Mouse (Mus musculus) intestine, postnatal 0 days (tissue): Measurements from ENCODE around the gene Gm38392. TPM values are rescaled to one million over a fixed set of nuclear protein-coding genes. Genes with fewer than 3 reads are reported as not detected.
A peak's percentile ranks its signal among the peaks of the same experiment; 100 is the strongest.

ENCODE experiments used
- ATAC-seq: fragments of 200-750 bp; cut with Nextera tagmentation; 2 replicates; pipeline ENCODE4 v1.8.0; 2017; ENCODE audit warnings: mild to moderate bottlenecking, moderate TSS enrichment, moderate library complexity
- H3K27ac ChIP-seq: fragments of 300-500 bp; sonication (generic); 2 replicates; pipeline ENCODE4 v1.5.1; 2014; ENCODE audit warnings: mild to moderate bottlenecking, low read depth, low read length, moderate library complexity
- H3K27me3 ChIP-seq: fragments of 300-500 bp; sonication (generic); replicated peaks from 2 replicates; pipeline ENCODE4 v1.6.1; 2014; ENCODE audit warnings: low read length, mixed read lengths; ENCODE audit not compliant: control insufficient read depth, insufficient read depth
- H3K36me3 ChIP-seq: fragments of 300-500 bp; sonication (generic); 2 replicates; pipeline ENCODE4 v1.6.1; 2014; ENCODE audit warnings: mild to moderate bottlenecking, moderate library complexity; ENCODE audit not compliant: control insufficient read depth, insufficient read depth
- H3K4me1 ChIP-seq: fragments of 300-500 bp; sonication (generic); replicated peaks from 2 replicates; pipeline ENCODE4 v1.6.1; 2014; ENCODE audit warnings: antibody characterized with exemption, low read length, mixed read lengths; ENCODE audit not compliant: control insufficient read depth, insufficient read depth
- H3K4me2 ChIP-seq: fragments of 300-500 bp; sonication (generic); replicated peaks from 2 replicates; pipeline ENCODE4 v1.6.1; 2014; ENCODE audit warnings: low read depth, mild to moderate bottlenecking, moderate library complexity
- H3K4me3 ChIP-seq: fragments of 300-500 bp; sonication (generic); 2 replicates; pipeline ENCODE4 v1.5.1; 2014; ENCODE audit warnings: low read depth, low read length
- H3K9ac ChIP-seq: fragments of 300-500 bp; sonication (generic); 2 replicates; pipeline ENCODE4 v1.6.1; 2014; ENCODE audit warnings: mild to moderate bottlenecking, low read depth, low read length
- H3K9me3 ChIP-seq: fragments of 300-500 bp; sonication (generic); 2 replicates; pipeline ENCODE4 v1.6.1; 2016; ENCODE audit warnings: mixed run types; ENCODE audit not compliant: control insufficient read depth
- CTCF ChIP-seq: sonication (generic); IDR thresholded peaks from 2 replicates; pipeline ENCODE4 v1.5.1; 2016; ENCODE audit warnings: low read depth, mild to moderate bottlenecking, control low read depth, antibody characterized with exemption, moderate library complexity
- WGBS: fragments of 180-500 bp; shearing (Covaris S2); extraction: QIAGEN DNeasy Blood & Tissue Kit; methylation state at CpG from one replicate; pipeline ENCODE4 v1.1.7; 2014; 5-methylcytosine and 5-hydroxymethylcytosine counted together
- polyA plus RNA-seq: library from polyadenylated mRNA; unstranded; fragments of >200 nt; fragmentation: Nextera tagmentation; extraction: Ambion mirVana; gene quantifications from 2 replicates; pipeline ENCODE4 v1.2.1, GENCODE M21; 2015

The Gm38392 gene
- polyA plus RNA-seq, 1 experiment from 2014 or later = 0.13 TPM

- no peak for ATAC-seq
- 52% methylated on average over 9 of the region's 9 CpGs for WGBS
- H3K9ac ChIP-seq = no peak overlapping the region
- H3K9me3 ChIP-seq = no peaks in the 10 kb centered on the region
- no peaks in the 10 kb centered on the region for H3K4me1 ChIP-seq
- no peak overlapping the region for H3K4me2 ChIP-seq
- H3K4me3 ChIP-seq = no peak overlapping the region
- peaks cover 21% of the 10 kb centered on the region for H3K27me3 ChIP-seq
- no peak for TF ChIP-seq CTCF
- no peak overlapping the region for H3K27ac ChIP-seq
- H3K36me3 ChIP-seq = no peaks in the 10 kb centered on the region
Measured at GRCm38 (mm10) chr3:88247666-88248065, 39.3 kb downstream of the Gm38392 start.

GRCm38 (mm10) chr3:88245811-88246210 lies 41.2 kb downstream of the Gm38392 start:
- no peak; the same call in 1 of the 2 replicates for ATAC-seq
- H3K4me1 ChIP-seq = no peaks in the 10 kb centered on the region
- H3K4me2 ChIP-seq = no peak overlapping the region
- no peaks in the 10 kb centered on the region for H3K36me3 ChIP-seq
- TF ChIP-seq CTCF = peak; percentile 95
- 25% methylated on average over 13 of the region's 13 CpGs for WGBS
- H3K9me3 ChIP-seq = no peaks in the 10 kb centered on the region
- no peak overlapping the region for H3K27ac ChIP-seq
- peaks cover 40% of the 10 kb centered on the region for H3K27me3 ChIP-seq
- no peak overlapping the region for H3K9ac ChIP-seq
- H3K4me3 ChIP-seq = no peak overlapping the region

- TF ChIP-seq CTCF = peak; percentile 86
Measured at GRCm38 (mm10) chr3:88244071-88244470, 42.9 kb downstream of the Gm38392 start.

DNA sequence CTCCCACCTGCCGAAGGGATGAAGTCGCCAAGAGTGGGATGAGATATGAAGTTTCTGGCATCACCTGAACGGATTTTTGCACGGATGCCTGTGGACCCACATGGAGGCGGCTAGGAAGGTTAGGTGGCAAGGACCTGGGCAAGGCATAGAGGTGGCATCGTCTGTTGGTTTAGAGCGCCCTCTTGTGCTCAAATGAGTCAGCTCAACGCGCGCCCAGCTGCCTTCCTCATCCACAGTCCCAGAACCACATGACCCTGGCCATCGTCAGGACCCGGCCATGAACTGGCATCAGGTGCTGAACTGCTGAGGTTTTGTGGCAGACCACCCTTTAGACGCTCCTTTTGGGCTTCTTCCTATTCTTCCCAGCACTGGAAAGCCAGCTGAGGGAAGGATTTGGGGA lies 44.5 kb downstream of the Gm38392 start:
- Histone ChIP-seq H3K4me1 (no peaks in the 10 kb centered on the region), H3K9me3 (no peaks in the 10 kb centered on the region), H3K27ac (no peak overlapping the region), H3K4me3 (no peak overlapping the region), H3K36me3 (no peaks in the 10 kb centered on the region), H3K4me2 (no peak overlapping the region), H3K9ac (no peak overlapping the region), H3K27me3 (peaks cover 67% of the 10 kb centered on the region)
- ATAC-seq = 0 out of 2 replicates have a peak, but pooled peaks have one; percentile 30
- TF ChIP-seq CTCF = peak; percentile 93
- 6% methylated on average over 13 of the region's 13 CpGs for WGBS

More at GRCm38 (mm10) chr3:88244071-88244470, 42.9 kb downstream of the Gm38392 start:
- Histone ChIP-seq H3K4me1 (no peaks in the 10 kb centered on the region), H3K9ac (no peak overlapping the region), H3K36me3 (no peaks in the 10 kb centered on the region), H3K27ac (no peak overlapping the region), H3K9me3 (no peaks in the 10 kb centered on the region), H3K4me2 (no peak overlapping the region), H3K4me3 (no peak overlapping the region), H3K27me3 (peaks cover 56% of the 10 kb centered on the region)
- no peak for ATAC-seq
- 13% methylated on average over 2 of the region's 2 CpGs for WGBS

DNA sequence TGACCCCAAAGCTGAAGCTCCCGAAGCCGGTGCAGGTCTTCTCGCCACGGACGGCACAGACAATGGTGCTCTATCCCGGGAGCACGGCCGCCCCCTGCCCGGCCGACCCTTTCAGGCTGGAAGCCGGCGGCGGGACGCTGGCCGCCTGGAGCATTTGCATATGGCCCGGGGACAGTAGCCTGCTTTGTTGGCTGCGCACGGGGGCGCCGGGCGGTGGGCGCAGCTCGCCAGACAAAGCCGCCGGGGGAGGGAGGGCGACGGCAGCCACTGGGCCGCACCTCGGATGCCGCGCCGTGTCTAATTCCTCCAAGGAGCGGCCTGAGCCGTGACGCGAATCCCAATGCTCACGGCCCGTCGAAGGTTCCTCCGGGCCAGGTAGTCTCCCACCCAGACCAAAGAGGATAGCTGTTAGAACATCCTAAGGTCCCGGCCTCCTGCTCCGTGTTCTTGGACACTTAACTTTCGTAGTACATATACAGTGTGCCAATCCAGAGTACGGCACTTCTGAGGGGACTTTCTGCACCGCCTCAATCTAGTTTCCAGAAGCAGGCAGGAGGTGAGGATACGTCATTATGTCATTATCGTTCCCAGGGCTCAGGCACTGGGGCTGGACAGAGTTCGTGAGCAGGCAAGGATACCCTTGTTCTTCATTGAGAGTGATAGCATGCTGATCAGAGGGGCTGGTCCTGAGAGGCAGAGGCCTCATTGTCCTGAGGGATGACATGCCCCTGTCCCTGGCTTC lies 45.8 kb downstream of the Gm38392 start:
- no peak overlapping the region for H3K4me2 ChIP-seq
- no peak for TF ChIP-seq CTCF
- no peak overlapping the region for H3K27ac ChIP-seq
- no peaks in the 10 kb centered on the region for H3K36me3 ChIP-seq
- no peaks in the 10 kb centered on the region for H3K4me1 ChIP-seq
- 0 out of 2 replicates have a peak overlapping the region, but pooled peaks have one; percentile 5 for H3K4me3 ChIP-seq
- ATAC-seq = no peak
- 4% methylated on average over 45 of the region's 48 CpGs for WGBS
- no peaks in the 10 kb centered on the region for H3K9me3 ChIP-seq
- peaks cover 71% of the 10 kb centered on the region for H3K27me3 ChIP-seq
- H3K9ac ChIP-seq = no peak overlapping the region

DNA sequence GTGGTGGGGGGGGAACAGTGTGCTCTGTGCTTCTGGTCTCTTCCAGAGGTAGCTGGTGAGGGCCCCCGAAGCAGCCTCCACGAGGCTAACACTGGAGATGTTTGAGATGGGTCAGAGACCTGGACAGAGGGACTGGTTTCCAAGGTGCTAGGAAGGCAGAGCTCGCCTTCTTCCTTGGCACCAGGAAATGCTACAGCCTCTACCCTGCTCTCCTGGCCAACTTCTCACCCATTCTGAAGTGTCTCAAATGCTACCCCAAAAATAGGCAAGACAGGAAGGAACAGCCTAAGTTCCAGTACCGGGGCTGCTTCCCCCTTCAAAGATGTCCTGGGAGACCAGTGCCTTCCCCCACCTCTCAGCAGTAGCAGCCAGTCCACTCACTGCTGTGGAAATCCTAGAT lies 47.6 kb downstream of the Gm38392 start:
- H3K4me2 ChIP-seq = no peak overlapping the region
- H3K4me3 ChIP-seq = no peak overlapping the region
- no peak for TF ChIP-seq CTCF
- ATAC-seq = no peak
- no peaks in the 10 kb centered on the region for H3K4me1 ChIP-seq
- H3K27ac ChIP-seq = no peak overlapping the region
- no peaks in the 10 kb centered on the region for H3K9me3 ChIP-seq
- H3K27me3 ChIP-seq = peaks cover 61% of the 10 kb centered on the region
- no peak overlapping the region for H3K9ac ChIP-seq
- WGBS = 64% methylated on average over 4 of the region's 4 CpGs
- no peaks in the 10 kb centered on the region for H3K36me3 ChIP-seq
